Mouse (Mus musculus) kidney, adult 8-10 months (tissue): ENCODE data around the gene Scn4a.
"Not testable (repeated sequence)": the region's sequence is repeated elsewhere in the genome, so short reads cannot be mapped to it uniquely, and the experiment has no call there.

ENCODE experiments used
- DNase-seq, 2 experiments: peaks; one replicate each; pipeline ENCODE4 v3.0.0; 2022

Gene Scn4a

GRCm38 (mm10) chr11:106355382-106356128 is 2.5 kb upstream of the Scn4a start:
- DNase-seq = peak in 1 of 2 experiments; percentile 12

GRCm38 (mm10) chr11:106354181-106354580 is 1.1 kb upstream of the Scn4a start:
- DNase-seq = no peak

- DNase-seq = no peak
Observed at GRCm38 (mm10) chr11:106351941-106352340, 1.1 kb downstream of the Scn4a start.

GRCm38 (mm10) chr11:106351253-106351652 is 1.8 kb downstream of the Scn4a start:
- no peak for DNase-seq

- no peak for DNase-seq
Observed at GRCm38 (mm10) chr11:106350853-106351252, 2.2 kb downstream of the Scn4a start.

GRCm38 (mm10) chr11:106349772-106350171 is 3.3 kb downstream of the Scn4a start:
- DNase-seq = no peak

- no peak for DNase-seq
Observed at GRCm38 (mm10) chr11:106344910-106345309, 8.2 kb downstream of the Scn4a start.

- no peak for DNase-seq
Observed at GRCm38 (mm10) chr11:106340990-106341520, 12.0 kb downstream of the Scn4a start.

GRCm38 (mm10) chr11:106339323-106339722 is 13.8 kb downstream of the Scn4a start:
- not testable (repeated sequence) for DNase-seq

GRCm38 (mm10) chr11:106338870-106339269 is 14.2 kb downstream of the Scn4a start:
- DNase-seq = no peak

- no peak for DNase-seq
Observed at GRCm38 (mm10) chr11:106338029-106338428, 15.1 kb downstream of the Scn4a start.

- DNase-seq = no peak
Observed at GRCm38 (mm10) chr11:106334066-106334465, 19.0 kb downstream of the Scn4a start.

GRCm38 (mm10) chr11:106332458-106332857 is 20.6 kb downstream of the Scn4a start:
- no peak for DNase-seq

- DNase-seq = peak in 1 of 2 experiments; percentile 40
Observed at GRCm38 (mm10) chr11:106329682-106330081, 23.4 kb downstream of the Scn4a start.

- no peak for DNase-seq
Observed at GRCm38 (mm10) chr11:106329128-106329527, 24.0 kb downstream of the Scn4a start.

GRCm38 (mm10) chr11:106328521-106328920 is 24.6 kb downstream of the Scn4a start:
- DNase-seq = no peak

GRCm38 (mm10) chr11:106326475-106326874 is 26.6 kb downstream of the Scn4a start:
- DNase-seq = no peak

- peak; percentile 58 to 81 for DNase-seq
Observed at GRCm38 (mm10) chr11:106325566-106326206, 27.4 kb downstream of the Scn4a start.

GRCm38 (mm10) chr11:106324858-106325257 is 28.2 kb downstream of the Scn4a start:
- DNase-seq = peak; percentile 52 to 66

GRCm38 (mm10) chr11:106318406-106319366 is 34.4 kb downstream of the Scn4a start:
- DNase-seq = no peak

GRCm38 (mm10) chr11:106317801-106318200 is 35.3 kb downstream of the Scn4a start:
- DNase-seq = no peak

GRCm38 (mm10) chr11:106316416-106316815 is 36.7 kb downstream of the Scn4a start:
- DNase-seq = no peak

GRCm38 (mm10) chr11:106314333-106314812 is 38.7 kb downstream of the Scn4a start, which contains the start of gene Cd79b:
Gene Cd79b (minus strand): TSS chr11:106314762.
- DNase-seq = no peak
